Comparison of ENCODE assay signal across 24 mouse cellular contexts in genomic region chr9:73050606-73051005, GRCm38 (mm10). TPM values are rescaled to one million over a fixed set of nuclear protein-coding genes. Genes with fewer than 3 reads are reported as not detected.
DNase-seq lines count a peak whose midpoint lies in the region; ATAC-seq lines count a peak whose summit lies in the region.
"Had no signal": no experiment of that assay in that cellular context is flagged by ENCODE, and none has a peak within 500 bp of the region (broad histone marks: within the 10 kb centered on the region; RNA-seq: fewer than 3 reads in every experiment).

No protein-coding gene starts in this region.

- no peaks in the 10 kb centered on the region for H3K36me3 ChIP-seq in hindbrain, embryonic 16.5 days (ENCODE audit: control insufficient read depth, insufficient read depth, low read length)
- H3K36me3 ChIP-seq in hindbrain, embryonic 13.5 days, result no peaks in the 10 kb centered on the region
- H3K36me3 ChIP-seq in heart, embryonic 11.5 days (ENCODE audit: control insufficient read depth, insufficient read depth, low read length), result no peaks in the 10 kb centered on the region
- H3K36me3 ChIP-seq: hindbrain, embryonic 10.5 days; limb, embryonic 15.5 days; liver, embryonic 15.5 days; midbrain, embryonic 12.5 days; neural tube, embryonic 13.5 days had no signal

- no peaks in the 10 kb centered on the region for H3K27me3 ChIP-seq in hindbrain, embryonic 16.5 days (replicated peaks; ENCODE audit: control insufficient read depth, insufficient read depth, low read length)
- peaks cover 6% of the 10 kb centered on the region; the same call in 1 of the 2 replicates for H3K27me3 ChIP-seq in hindbrain, embryonic 13.5 days
- no peaks in the 10 kb centered on the region for H3K27me3 ChIP-seq in heart, embryonic 11.5 days (ENCODE audit: control insufficient read depth, insufficient read depth, low read length)
- H3K27me3 ChIP-seq: limb, embryonic 15.5 days; liver, embryonic 15.5 days; neural tube, embryonic 13.5 days; Patski had no signal

- 0 out of 2 replicates have a peak, but pooled peaks have one; percentile 17 for ATAC-seq in hindbrain, embryonic 16.5 days
- ATAC-seq in hindbrain, embryonic 13.5 days (ENCODE audit: low FRiP score), result no peak
- ATAC-seq in heart, embryonic 11.5 days (replicated peaks; ENCODE audit: insufficient number of reproducible peaks, low FRiP score, low TSS enrichment), result no peak
- no peak for ATAC-seq in cerebellum, adult (ENCODE audit: insufficient number of reproducible peaks, low FRiP score, low TSS enrichment)
- ATAC-seq: forebrain, embryonic 14.5 days; Patski had no signal

- peak; percentile 11 for DNase-seq in retina, postnatal 1 day
- DNase-seq in retina, embryonic 14.5 days (ENCODE audit: low spot score), result no peak
- peak; percentile 49 for DNase-seq in layer of hippocampus, adult 9-11 months
- DNase-seq: adrenal gland, postnatal 25 days; B cell, adult 2 months; cerebellum, adult 8-10 months; gastrocnemius, postnatal 25 days; kidney, adult 18-20 months; kidney, postnatal 14 days; thymus, adult 2 months had no signal

- 64% methylated on average over 8 of the region's 8 CpGs for WGBS in hindbrain, embryonic 16.5 days
- 69% methylated on average over 8 of the region's 8 CpGs for WGBS in hindbrain, embryonic 13.5 days
- 73% methylated on average over 8 of the region's 8 CpGs for WGBS in heart, embryonic 11.5 days (ENCODE audit: insufficient replicate concordance)

- H3K27ac ChIP-seq in hindbrain, embryonic 16.5 days (ENCODE audit: low read depth, low read length), result no peak overlapping the region
- H3K27ac ChIP-seq in hindbrain, embryonic 13.5 days, result no peak overlapping the region
- no peak overlapping the region for H3K27ac ChIP-seq in heart, embryonic 11.5 days (ENCODE audit: low read depth, low read length)
- H3K27ac ChIP-seq: hindbrain, embryonic 10.5 days; limb, embryonic 15.5 days; liver, embryonic 15.5 days; midbrain, embryonic 12.5 days; neural tube, embryonic 13.5 days had no signal

- no peak overlapping the region for H3K4me3 ChIP-seq in hindbrain, embryonic 16.5 days (ENCODE audit: low read length)
- H3K4me3 ChIP-seq in hindbrain, embryonic 13.5 days, result no peak overlapping the region
- no peak overlapping the region for H3K4me3 ChIP-seq in heart, embryonic 11.5 days (ENCODE audit: low read depth, low read length)
- H3K4me3 ChIP-seq: erythroblast, embryonic 14.5 days; hindbrain, embryonic 10.5 days; limb, embryonic 15.5 days; liver, embryonic 15.5 days; midbrain, embryonic 12.5 days; neural tube, embryonic 13.5 days had no signal

- no peak overlapping the region for H3K9ac ChIP-seq in hindbrain, embryonic 16.5 days (ENCODE audit: low read depth, low read length)
- H3K9ac ChIP-seq in hindbrain, embryonic 13.5 days, result no peak overlapping the region
- no peak overlapping the region for H3K9ac ChIP-seq in heart, embryonic 11.5 days (ENCODE audit: low read depth, low read length)
- H3K9ac ChIP-seq: limb, embryonic 15.5 days; liver, embryonic 15.5 days; midbrain, embryonic 12.5 days; neural tube, embryonic 13.5 days had no signal

- no peaks in the 10 kb centered on the region; the same call in 1 of the 2 replicates for H3K4me1 ChIP-seq in hindbrain, embryonic 16.5 days (ENCODE audit: control insufficient read depth, insufficient read depth, low read depth, low read length)
- H3K4me1 ChIP-seq in hindbrain, embryonic 13.5 days (replicated peaks), result peaks cover 3% of the 10 kb centered on the region; the same call in 1 of the 2 replicates
- H3K4me1 ChIP-seq in heart, embryonic 11.5 days (ENCODE audit: control insufficient read depth, insufficient read depth, low read length), result no peaks in the 10 kb centered on the region
- H3K4me1 ChIP-seq: neural tube, embryonic 13.5 days had no signal

- no peaks in the 10 kb centered on the region for H3K9me3 ChIP-seq in hindbrain, embryonic 16.5 days (ENCODE audit: control insufficient read depth, low read length)
- no peaks in the 10 kb centered on the region for H3K9me3 ChIP-seq in hindbrain, embryonic 13.5 days
- no peaks in the 10 kb centered on the region for H3K9me3 ChIP-seq in heart, embryonic 11.5 days (replicated peaks; ENCODE audit: control insufficient read depth, low read length)
- H3K9me3 ChIP-seq: hindbrain, embryonic 10.5 days; limb, embryonic 15.5 days; liver, embryonic 15.5 days; midbrain, embryonic 12.5 days; neural tube, embryonic 13.5 days had no signal

- H3K4me2 ChIP-seq in hindbrain, embryonic 16.5 days (ENCODE audit: low read length), result no peak overlapping the region
- H3K4me2 ChIP-seq in hindbrain, embryonic 13.5 days, result no peak overlapping the region
- no peak overlapping the region for H3K4me2 ChIP-seq in heart, embryonic 11.5 days
- H3K4me2 ChIP-seq: limb, embryonic 15.5 days; liver, embryonic 15.5 days; midbrain, embryonic 12.5 days; neural tube, embryonic 13.5 days had no signal

RNA-seq across cellular contexts. Expression of gene Rab27a, which starts 6.0 kb away (rescaled TPM):
- 3.8 and 4.6 TPM in 2 replicates for polyA plus RNA-seq in hindbrain, embryonic 16.5 days (2015; fragmentation: Nextera tagmentation; extraction: Ambion mirVana)
- polyA plus RNA-seq in hindbrain, embryonic 13.5 days (2015; fragmentation: Nextera tagmentation; extraction: Ambion mirVana), result 1.3 and 2.3 TPM in 2 replicates
- 1.6 and 2.0 TPM in 2 replicates for polyA plus RNA-seq in heart, embryonic 11.5 days (2014; fragmentation: Nextera tagmentation; extraction: Ambion mirVana)

RNA-seq across cellular contexts. Expression of gene Pigb, which starts 10.4 kb away (rescaled TPM):
- 14.6 and 17.3 TPM in 2 replicates for polyA plus RNA-seq in hindbrain, embryonic 16.5 days (2015; fragmentation: Nextera tagmentation; extraction: Ambion mirVana)
- polyA plus RNA-seq in hindbrain, embryonic 13.5 days (2015; fragmentation: Nextera tagmentation; extraction: Ambion mirVana), result 13.4 and 14.1 TPM in 2 replicates
- polyA plus RNA-seq in heart, embryonic 11.5 days (2014; fragmentation: Nextera tagmentation; extraction: Ambion mirVana), result 10.7 and 11.3 TPM in 2 replicates

RNA-seq across cellular contexts. Expression of gene Khdc3, which starts 51.0 kb away (rescaled TPM):
- 0.12 and 0.24 TPM in 2 replicates for polyA plus RNA-seq in hindbrain, embryonic 16.5 days (2015; fragmentation: Nextera tagmentation; extraction: Ambion mirVana)
- polyA plus RNA-seq in hindbrain, embryonic 13.5 days (2015; fragmentation: Nextera tagmentation; extraction: Ambion mirVana), result 0.26 TPM in 1 of 2 replicates, not detected in the other
- polyA plus RNA-seq in heart, embryonic 11.5 days (2014; fragmentation: Nextera tagmentation; extraction: Ambion mirVana), result not detected in 2 replicates
- polyA plus RNA-seq: erythroblast, embryonic 14.5 days; forebrain, embryonic 14.5 days; heart, postnatal 0 days; midbrain, embryonic 12.5 days; neural tube, embryonic 13.5 days; Patski had no signal

RNA-seq across cellular contexts. Expression of gene Gm20509, which starts 51.7 kb away (rescaled TPM):
- not detected in 2 replicates for polyA plus RNA-seq in hindbrain, embryonic 16.5 days (2015; fragmentation: Nextera tagmentation; extraction: Ambion mirVana)
- polyA plus RNA-seq in hindbrain, embryonic 13.5 days (2015; fragmentation: Nextera tagmentation; extraction: Ambion mirVana), result not detected in 2 replicates
- polyA plus RNA-seq in heart, embryonic 11.5 days (2014; fragmentation: Nextera tagmentation; extraction: Ambion mirVana), result not detected in 2 replicates
- polyA plus RNA-seq: erythroblast, embryonic 14.5 days; forebrain, embryonic 14.5 days; heart, postnatal 0 days; hindbrain, embryonic 10.5 days; limb, embryonic 15.5 days; liver, embryonic 15.5 days; lung, embryonic 16.5 days; midbrain, embryonic 12.5 days; neural tube, embryonic 13.5 days; Patski; thymus, adult 2 months had no signal
